Comparison of ENCODE assay signal across 20 mouse cellular contexts in the genomic region with DNA sequence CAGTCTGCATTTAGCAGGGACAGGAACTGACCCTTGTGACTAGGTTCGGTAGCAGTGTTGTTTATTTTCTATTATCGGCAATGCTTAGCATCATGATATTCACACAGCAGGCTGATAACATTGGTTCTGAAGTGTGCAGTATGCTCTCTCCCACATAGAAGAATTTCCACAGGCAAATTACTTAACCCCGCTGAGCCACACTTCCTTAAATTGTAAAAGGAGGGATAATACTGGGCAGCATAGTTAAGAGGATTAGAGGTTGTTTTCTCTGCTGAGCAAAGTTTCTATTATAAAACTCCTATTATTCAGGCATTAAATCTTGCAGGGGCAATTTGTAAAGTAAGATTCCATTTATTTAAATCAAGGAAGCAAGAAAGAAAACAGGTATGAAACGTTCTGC.
DNase-seq lines count a peak whose midpoint lies in the region; ATAC-seq lines count a peak whose summit lies in the region.
"Had no signal": no experiment of that assay in that cellular context is flagged by ENCODE, and none has a peak within 500 bp of the region (broad histone marks: within the 10 kb centered on the region; RNA-seq: fewer than 3 reads in every experiment).

No protein-coding gene starts in this region.

- H3K27me3 ChIP-seq in embryonic facial prominence, embryonic 14.5 days (replicated peaks; ENCODE audit: control insufficient read depth, insufficient read depth, low read length): no peaks in the 10 kb centered on the region
- no peaks in the 10 kb centered on the region for H3K27me3 ChIP-seq in embryonic facial prominence, embryonic 10.5 days (replicated peaks; ENCODE audit: low read depth, poor library complexity, severe bottlenecking)
- no peaks in the 10 kb centered on the region for H3K27me3 ChIP-seq in heart, embryonic 14.5 days (ENCODE audit: control insufficient read depth, insufficient read depth, low read length)
- H3K27me3 ChIP-seq in heart, embryonic 12.5 days (replicated peaks): no peaks in the 10 kb centered on the region
- H3K27me3 ChIP-seq in midbrain, embryonic 13.5 days: peaks cover 38% of the 10 kb centered on the region
- H3K27me3 ChIP-seq in midbrain, embryonic 10.5 days (ENCODE audit: low read depth, poor library complexity, severe bottlenecking): peaks cover 27% of the 10 kb centered on the region
- 0 out of 2 replicates have a peak, but pooled peaks cover 2% of the 10 kb centered on the region for H3K27me3 ChIP-seq in midbrain, embryonic 15.5 days (replicated peaks)
- H3K27me3 ChIP-seq: heart, embryonic 15.5 days had no signal

- H3K4me2 ChIP-seq in embryonic facial prominence, embryonic 14.5 days (ENCODE audit: low read depth, low read length): no peak overlapping the region
- peak overlapping the region; percentile 21; the same call in 1 of the 2 replicates for H3K4me2 ChIP-seq in heart, embryonic 14.5 days (ENCODE audit: low read length)
- no peak overlapping the region for H3K4me2 ChIP-seq in heart, embryonic 12.5 days
- peak overlapping the region; percentile 31 for H3K4me2 ChIP-seq in midbrain, embryonic 13.5 days (replicated peaks)
- peak overlapping the region; percentile 24; the same call in 1 of the 2 replicates for H3K4me2 ChIP-seq in midbrain, embryonic 15.5 days
- H3K4me2 ChIP-seq: heart, embryonic 15.5 days; hindbrain, embryonic 14.5 days had no signal

- H3K4me3 ChIP-seq in embryonic facial prominence, embryonic 14.5 days (ENCODE audit: low read depth, low read length): no peak overlapping the region
- H3K4me3 ChIP-seq in embryonic facial prominence, embryonic 10.5 days: no peak overlapping the region
- no peak overlapping the region for H3K4me3 ChIP-seq in heart, embryonic 14.5 days (ENCODE audit: control insufficient read depth in 1 of 2, insufficient read depth in 1 of 2, low read depth in 1 of 2, low read length in 2 of 2)
- H3K4me3 ChIP-seq in heart, embryonic 12.5 days: no peak overlapping the region
- H3K4me3 ChIP-seq in midbrain, embryonic 13.5 days (replicated peaks): no peak overlapping the region
- H3K4me3 ChIP-seq in midbrain, embryonic 10.5 days: no peak overlapping the region
- no peak overlapping the region for H3K4me3 ChIP-seq in midbrain, embryonic 15.5 days
- H3K4me3 ChIP-seq: heart, embryonic 15.5 days had no signal

- no peak for DNase-seq in embryonic facial prominence, embryonic 14.5 days (ENCODE audit: low spot score)
- DNase-seq in embryonic facial prominence, embryonic 10.5 days (ENCODE audit: low spot score): no peak
- DNase-seq in midbrain, embryonic 10.5 days (ENCODE audit: low spot score): no peak
- no peak for DNase-seq in adrenal gland, postnatal 10 days
- DNase-seq: adrenal gland, postnatal 14 days; B cell, adult 2 months; cerebellum, adult 18-20 months; cerebellum, adult 9-11 months; cerebellum, postnatal 36 days; gastrocnemius, postnatal 36 days; heart, adult 11 months had no signal

- no peak overlapping the region for H3K9ac ChIP-seq in embryonic facial prominence, embryonic 14.5 days (ENCODE audit: low read depth, low read length)
- H3K9ac ChIP-seq in heart, embryonic 14.5 days (ENCODE audit: low read length): no peak overlapping the region
- no peak overlapping the region for H3K9ac ChIP-seq in heart, embryonic 12.5 days
- no peak overlapping the region for H3K9ac ChIP-seq in midbrain, embryonic 13.5 days (replicated peaks)
- no peak overlapping the region for H3K9ac ChIP-seq in midbrain, embryonic 15.5 days
- H3K9ac ChIP-seq: heart, embryonic 15.5 days; hindbrain, embryonic 14.5 days had no signal

- no peaks in the 10 kb centered on the region for H3K36me3 ChIP-seq in embryonic facial prominence, embryonic 14.5 days (ENCODE audit: control insufficient read depth, insufficient read depth, low read length)
- no peaks in the 10 kb centered on the region for H3K36me3 ChIP-seq in embryonic facial prominence, embryonic 10.5 days (replicated peaks)
- no peaks in the 10 kb centered on the region for H3K36me3 ChIP-seq in heart, embryonic 14.5 days (ENCODE audit: control insufficient read depth, insufficient read depth, low read length)
- no peaks in the 10 kb centered on the region for H3K36me3 ChIP-seq in heart, embryonic 12.5 days
- H3K36me3 ChIP-seq in midbrain, embryonic 13.5 days: no peaks in the 10 kb centered on the region
- H3K36me3 ChIP-seq in midbrain, embryonic 10.5 days: no peaks in the 10 kb centered on the region
- H3K36me3 ChIP-seq in midbrain, embryonic 15.5 days (replicated peaks): no peaks in the 10 kb centered on the region
- H3K36me3 ChIP-seq: G1E; heart, embryonic 15.5 days had no signal

- peak; percentile 68; the same call in 1 of the 2 replicates for ATAC-seq in embryonic facial prominence, embryonic 14.5 days (ENCODE audit: low read depth)
- no peak for ATAC-seq in heart, embryonic 14.5 days (ENCODE audit: insufficient number of reproducible peaks, insufficient read depth, low FRiP score, low read depth)
- ATAC-seq in heart, embryonic 12.5 days (ENCODE audit: insufficient number of reproducible peaks, low FRiP score): no peak
- no peak for ATAC-seq in midbrain, embryonic 13.5 days
- ATAC-seq in midbrain, embryonic 15.5 days (replicated peaks): no peak
- ATAC-seq: CD4-positive, CD25-positive, alpha-beta regulatory T cell, adult 4 months; intestine, embryonic 16.5 days had no signal

- no peaks in the 10 kb centered on the region for H3K9me3 ChIP-seq in embryonic facial prominence, embryonic 14.5 days (ENCODE audit: control insufficient read depth, low read length)
- H3K9me3 ChIP-seq in embryonic facial prominence, embryonic 10.5 days: no peaks in the 10 kb centered on the region
- H3K9me3 ChIP-seq in heart, embryonic 14.5 days (ENCODE audit: control insufficient read depth, low read length): no peaks in the 10 kb centered on the region
- no peaks in the 10 kb centered on the region for H3K9me3 ChIP-seq in heart, embryonic 12.5 days (replicated peaks)
- H3K9me3 ChIP-seq in midbrain, embryonic 13.5 days: no peaks in the 10 kb centered on the region
- no peaks in the 10 kb centered on the region for H3K9me3 ChIP-seq in midbrain, embryonic 10.5 days (replicated peaks)
- no peaks in the 10 kb centered on the region for H3K9me3 ChIP-seq in midbrain, embryonic 15.5 days
- H3K9me3 ChIP-seq: heart, embryonic 15.5 days had no signal

- 46% methylated on average over 4 of the region's 4 CpGs for WGBS in embryonic facial prominence, embryonic 14.5 days
- 43% methylated on average over 4 of the region's 4 CpGs for WGBS in embryonic facial prominence, embryonic 10.5 days
- WGBS in heart, embryonic 14.5 days: 33% methylated on average over 4 of the region's 4 CpGs
- WGBS in heart, embryonic 12.5 days: 39% methylated on average over 4 of the region's 4 CpGs
- 9% methylated on average over 4 of the region's 4 CpGs for WGBS in midbrain, embryonic 13.5 days
- 31% methylated on average over 4 of the region's 4 CpGs for WGBS in midbrain, embryonic 10.5 days
- WGBS in midbrain, embryonic 15.5 days: 15% methylated on average over 4 of the region's 4 CpGs

- H3K27ac ChIP-seq in embryonic facial prominence, embryonic 14.5 days (replicated peaks; ENCODE audit: low read depth, low read length): no peak overlapping the region
- no peak overlapping the region for H3K27ac ChIP-seq in embryonic facial prominence, embryonic 10.5 days (replicated peaks)
- H3K27ac ChIP-seq in heart, embryonic 14.5 days (replicated peaks in 1 of 2; ENCODE audit: control insufficient read depth in 1 of 2, insufficient read depth in 1 of 2, low read depth in 2 of 2, low read length in 2 of 2): no peak overlapping the region
- H3K27ac ChIP-seq in heart, embryonic 12.5 days (ENCODE audit: poor library complexity, severe bottlenecking): no peak overlapping the region
- H3K27ac ChIP-seq in midbrain, embryonic 13.5 days: no peak overlapping the region
- no peak overlapping the region for H3K27ac ChIP-seq in midbrain, embryonic 10.5 days (replicated peaks)
- no peak overlapping the region for H3K27ac ChIP-seq in midbrain, embryonic 15.5 days
- H3K27ac ChIP-seq: heart, embryonic 15.5 days; hindbrain, embryonic 14.5 days had no signal

- no peaks in the 10 kb centered on the region; the same call in 1 of the 2 replicates for H3K4me1 ChIP-seq in embryonic facial prominence, embryonic 14.5 days (ENCODE audit: control insufficient read depth, insufficient read depth, low read length)
- no peaks in the 10 kb centered on the region for H3K4me1 ChIP-seq in embryonic facial prominence, embryonic 10.5 days
- H3K4me1 ChIP-seq in heart, embryonic 14.5 days (ENCODE audit: control insufficient read depth in 2 of 2, insufficient read depth in 2 of 2, low read length in 2 of 2): no peaks in the 10 kb centered on the region
- no peaks in the 10 kb centered on the region for H3K4me1 ChIP-seq in heart, embryonic 12.5 days (replicated peaks)
- peaks cover 4% of the 10 kb centered on the region; the same call in 1 of the 2 replicates for H3K4me1 ChIP-seq in midbrain, embryonic 13.5 days (replicated peaks)
- peaks cover 7% of the 10 kb centered on the region; the same call in 1 of the 2 replicates for H3K4me1 ChIP-seq in midbrain, embryonic 10.5 days
- H3K4me1 ChIP-seq in midbrain, embryonic 15.5 days: peaks cover 8% of the 10 kb centered on the region; the same call in 1 of the 2 replicates
- H3K4me1 ChIP-seq: heart, embryonic 15.5 days had no signal

Comparison
In these comparisons a context has a peak if more than half of its experiments do, and no peak if none do; other contexts are left out.
1. H3K4me2 ChIP-seq: peak in heart, embryonic 14.5 days (single experiment), midbrain, embryonic 13.5 days (single experiment) and midbrain, embryonic 15.5 days (single experiment); none in embryonic facial prominence, embryonic 14.5 days (single experiment) and heart, embryonic 12.5 days (single experiment).